Mouse (Mus musculus): ENCODE measurements around the gene Gch1. TPM values are rescaled to one million over a fixed set of nuclear protein-coding genes. Genes with fewer than 3 reads are reported as not detected.

The Gch1 gene
- polyA plus RNA-seq (2015; fragmentation: Nextera tagmentation; extraction: Ambion mirVana), result 2.0 and 2.3 TPM in 2 replicates

GRCm38 (mm10) chr14:47188848-47189634, at the start of gene Gch1:
Gene Gch1 (minus strand): TSS chr14:47189413.

Other genes starting within 250 kb of the Gch1 start
- gene Wdhd1, start 87.4 kb upstream of the Gch1 start, polyA plus RNA-seq (2015; fragmentation: Nextera tagmentation; extraction: Ambion mirVana), result 7.0 and 7.9 TPM in 2 replicates
- gene Socs4, start 87.5 kb upstream of the Gch1 start, polyA plus RNA-seq (2015; fragmentation: Nextera tagmentation; extraction: Ambion mirVana), result 1.6 and 1.9 TPM in 2 replicates
- 24.0 and 25.9 TPM in 2 replicates for gene Mapk1ip1l, start 108.9 kb upstream of the Gch1 start, polyA plus RNA-seq (2015; fragmentation: Nextera tagmentation; extraction: Ambion mirVana)
- 5.2 and 8.7 TPM in 2 replicates for gene Lgals3, start 178.3 kb upstream of the Gch1 start, polyA plus RNA-seq (2015; fragmentation: Nextera tagmentation; extraction: Ambion mirVana)
- 2.3 and 3.2 TPM in 2 replicates for gene Dlgap5, start 229.0 kb upstream of the Gch1 start, polyA plus RNA-seq (2015; fragmentation: Nextera tagmentation; extraction: Ambion mirVana)